Mouse (Mus musculus) forebrain, embryonic 16.5 days (tissue): Measurements from ENCODE around the gene Capn11. TPM values are rescaled to one million over a fixed set of nuclear protein-coding genes. Genes with fewer than 3 reads are reported as not detected.

ENCODE experiments used
- ATAC-seq: fragments of 200-750 bp; cut with Nextera tagmentation; 2 replicates; pipeline ENCODE4 v1.8.0; 2017; ENCODE audit warnings: mild to moderate bottlenecking, moderate library complexity
- H3K27ac ChIP-seq: fragments of 300-500 bp; sonication (generic); 2 replicates; pipeline ENCODE4 v1.5.1; 2014; ENCODE audit warnings: low read length, control low read depth
- H3K27me3 ChIP-seq: fragments of 300-500 bp; sonication (generic); replicated peaks from 2 replicates; pipeline ENCODE4 v1.6.1; 2014; ENCODE audit warnings: low read length; ENCODE audit not compliant: control insufficient read depth, insufficient read depth
- H3K36me3 ChIP-seq: fragments of 300-500 bp; sonication (generic); 2 replicates; pipeline ENCODE4 v1.6.1; 2014; ENCODE audit not compliant: control insufficient read depth, insufficient read depth
- H3K4me1 ChIP-seq: fragments of 300-500 bp; sonication (generic); replicated peaks from 2 replicates; pipeline ENCODE4 v1.6.1; 2014; ENCODE audit warnings: low read length; ENCODE audit not compliant: control insufficient read depth, insufficient read depth
- H3K4me2 ChIP-seq: fragments of 300-500 bp; sonication (generic); 2 replicates; pipeline ENCODE4 v1.6.1; 2014; ENCODE audit warnings: mild to moderate bottlenecking, low read length, control low read depth
- H3K4me3 ChIP-seq: fragments of 300-500 bp; sonication (generic); replicated peaks from 2 replicates; pipeline ENCODE4 v1.5.1; 2014; ENCODE audit warnings: mild to moderate bottlenecking, low read length, control low read depth
- H3K9ac ChIP-seq: fragments of 300-500 bp; sonication (generic); replicated peaks from 2 replicates; pipeline ENCODE4 v1.6.1; 2014; ENCODE audit warnings: low read depth, low read length, control low read depth
- H3K9me3 ChIP-seq: fragments of 300-500 bp; sonication (generic); 2 replicates; pipeline ENCODE4 v1.6.1; 2016; ENCODE audit warnings: low read length; ENCODE audit not compliant: control insufficient read depth
- WGBS: fragments of 180-500 bp; shearing (Covaris S2); extraction: QIAGEN DNeasy Blood & Tissue Kit; methylation state at CpG from one replicate; pipeline ENCODE4 v1.1.7; 2014; 5-methylcytosine and 5-hydroxymethylcytosine counted together
- polyA plus RNA-seq: library from polyadenylated mRNA; unstranded; fragments of >200 nt; fragmentation: Nextera tagmentation; extraction: Ambion mirVana; gene quantifications from 2 replicates; pipeline ENCODE4 v1.2.1, GENCODE M21; 2015

Capn11 gene
- polyA plus RNA-seq, 1 experiment from 2014 or later: 0.85 TPM

DNA sequence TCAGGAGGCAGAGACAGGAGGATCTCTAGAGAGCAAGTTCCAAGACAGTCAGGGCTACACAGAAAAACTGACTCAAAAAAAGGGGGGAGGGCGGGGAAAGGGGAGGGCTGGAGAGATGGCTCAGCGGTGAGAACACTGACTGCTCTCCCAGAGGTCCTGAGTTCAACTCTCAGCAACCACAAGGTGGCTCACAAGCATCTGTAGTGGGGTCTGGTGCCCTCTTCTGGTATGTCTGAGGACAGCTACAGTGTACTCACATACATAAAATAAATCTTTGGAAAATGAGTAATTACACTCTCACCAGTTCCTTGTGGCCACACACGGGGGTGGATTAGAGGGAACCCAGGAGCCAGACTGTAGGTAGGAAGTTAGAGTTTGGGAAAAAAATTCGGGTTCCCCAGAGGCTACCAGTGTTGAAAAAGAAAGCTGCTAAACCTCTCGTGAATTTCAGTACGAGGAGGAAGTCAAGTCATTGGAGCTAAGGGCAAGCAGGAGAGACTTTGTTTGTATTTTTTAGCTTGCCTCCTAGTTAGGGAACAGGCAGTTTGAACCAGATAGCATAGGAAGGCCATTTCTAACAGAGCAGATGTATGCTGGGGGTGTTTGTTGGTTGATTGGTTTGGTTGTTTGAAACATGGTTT lies 76.3 kb downstream of the Capn11 start:
- H3K36me3 ChIP-seq: peaks cover 8% of the 10 kb centered on the region; the same call in 1 of the 2 replicates
- peaks cover 7% of the 10 kb centered on the region for H3K4me1 ChIP-seq
- ATAC-seq: no peak
- H3K4me2 ChIP-seq: no peak overlapping the region
- no peak overlapping the region for H3K27ac ChIP-seq
- H3K27me3 ChIP-seq: no peaks in the 10 kb centered on the region
- H3K9ac ChIP-seq: no peak overlapping the region
- H3K9me3 ChIP-seq: no peaks in the 10 kb centered on the region
- WGBS: 71% methylated on average over 6 of the region's 6 CpGs
- no peak overlapping the region for H3K4me3 ChIP-seq

DNA sequence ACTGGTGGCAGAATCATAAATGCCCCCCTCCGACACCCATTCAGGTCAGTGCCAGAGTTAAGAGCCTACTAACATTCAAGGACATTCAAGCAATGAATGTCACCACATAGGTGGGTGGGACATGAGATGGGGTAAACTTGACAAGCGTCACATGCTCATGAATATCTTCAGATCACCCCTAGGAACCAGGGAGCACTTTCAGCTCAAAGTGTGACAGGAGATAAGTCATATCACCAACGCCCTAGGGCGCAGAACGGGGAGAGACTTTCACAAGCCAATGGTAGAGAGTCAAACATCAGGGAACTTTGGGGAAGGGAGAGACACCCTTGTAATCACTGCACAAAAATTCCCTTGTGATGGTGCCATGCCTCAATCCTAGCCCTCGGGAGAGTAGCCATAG lies 76.9 kb downstream of the Capn11 start:
- Histone ChIP-seq H3K27me3 (no peaks in the 10 kb centered on the region), H3K27ac (no peak overlapping the region), H3K9ac (no peak overlapping the region), H3K4me3 (no peak overlapping the region), H3K9me3 (no peaks in the 10 kb centered on the region), H3K4me2 (no peak overlapping the region), H3K36me3 (peaks cover 7% of the 10 kb centered on the region; the same call in 1 of the 2 replicates), H3K4me1 (peaks cover 7% of the 10 kb centered on the region)
- 91% methylated on average over 6 of the region's 6 CpGs for WGBS
- ATAC-seq: no peak

- no peak overlapping the region for H3K4me3 ChIP-seq
- no peak for ATAC-seq
- H3K9ac ChIP-seq: no peak overlapping the region
- peaks cover 3% of the 10 kb centered on the region; the same call in 1 of the 2 replicates for H3K36me3 ChIP-seq
- no peaks in the 10 kb centered on the region for H3K27me3 ChIP-seq
- peaks cover 7% of the 10 kb centered on the region for H3K4me1 ChIP-seq
- 8% methylated on average over 2 of the region's 2 CpGs for WGBS
- H3K4me2 ChIP-seq: no peak overlapping the region
- no peaks in the 10 kb centered on the region for H3K9me3 ChIP-seq
- no peak overlapping the region for H3K27ac ChIP-seq
Measured at GRCm38 (mm10) chr17:45581567-45581983, 77.5 kb downstream of the Capn11 start.

DNA sequence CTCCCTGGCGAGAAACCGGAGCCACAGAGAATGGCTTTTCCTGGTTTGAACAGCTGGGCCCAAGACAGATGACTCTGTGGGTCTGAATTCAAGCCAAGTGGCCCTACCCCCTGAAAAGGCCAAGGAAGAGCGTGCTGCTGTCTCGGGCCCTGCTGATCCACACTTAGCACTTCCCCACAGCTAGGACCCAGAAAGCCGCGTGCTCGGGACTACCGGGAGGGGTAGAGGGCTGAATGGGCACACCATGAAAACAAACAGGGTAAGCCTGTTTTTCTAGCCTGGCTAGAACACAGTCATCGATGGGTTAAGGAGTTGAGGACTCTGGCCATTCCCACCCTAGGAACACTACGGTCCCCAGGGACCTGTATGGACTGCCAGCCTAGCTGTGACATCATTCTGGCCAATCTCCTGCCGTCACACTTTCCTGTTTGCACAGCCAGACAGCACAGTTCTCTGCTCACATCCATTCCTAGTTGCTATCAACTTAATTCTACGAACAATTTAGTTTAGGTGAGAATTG lies 78.1 kb downstream of the Capn11 start:
- WGBS: 53% methylated on average over 12 of the region's 12 CpGs
- H3K27ac ChIP-seq: no peak overlapping the region
- no peaks in the 10 kb centered on the region for H3K9me3 ChIP-seq
- peaks cover 7% of the 10 kb centered on the region for H3K4me1 ChIP-seq
- H3K4me3 ChIP-seq: no peak overlapping the region
- no peak for ATAC-seq
- no peaks in the 10 kb centered on the region for H3K36me3 ChIP-seq
- H3K4me2 ChIP-seq: no peak overlapping the region
- no peak overlapping the region for H3K9ac ChIP-seq
- no peaks in the 10 kb centered on the region for H3K27me3 ChIP-seq

Other genes with a start within 250 kb of the Capn11 start
- 68.3 and 72.6 TPM in 2 replicates for gene Cdc5l, start 225.6 kb downstream of the Capn11 start, polyA plus RNA-seq
- gene Spats1, start 183.9 kb downstream of the Capn11 start, polyA plus RNA-seq: 1.1 and 1.5 TPM in 2 replicates
- 17.6 and 19.1 TPM in 2 replicates for gene Aars2, start 152.5 kb downstream of the Capn11 start, polyA plus RNA-seq
- gene Tcte1, start 135.9 kb downstream of the Capn11 start, polyA plus RNA-seq: 4.7 and 4.8 TPM in 2 replicates
- gene Tmem151b, start 109.6 kb downstream of the Capn11 start, polyA plus RNA-seq: 37.4 and 41.3 TPM in 2 replicates
- gene Nfkbie, start 103.6 kb downstream of the Capn11 start, polyA plus RNA-seq: 3.9 and 5.0 TPM in 2 replicates
- 91.5 and 93.3 TPM in 2 replicates for gene Slc35b2, start 95.5 kb downstream of the Capn11 start, polyA plus RNA-seq
- 1,528 and 1,563 TPM in 2 replicates for gene Hsp90ab1, start 86.1 kb downstream of the Capn11 start, polyA plus RNA-seq
- 79.7 and 85.1 TPM in 2 replicates for gene Slc29a1, start 59.7 kb downstream of the Capn11 start, polyA plus RNA-seq
- not detected in 2 replicates for gene Mymx, start 57.2 kb downstream of the Capn11 start, polyA plus RNA-seq
- gene Mrpl14, start 27.0 kb upstream of the Capn11 start, polyA plus RNA-seq: 93.4 and 112 TPM in 2 replicates
- gene Tmem63b, start 27.6 kb upstream of the Capn11 start, polyA plus RNA-seq: 126 and 140 TPM in 2 replicates
- gene 1600014C23Rik, start 74.5 kb upstream of the Capn11 start, polyA plus RNA-seq: 0.46 TPM in 1 of 2 replicates, not detected in the other